Mouse (Mus musculus) activated CD4-positive, CD25-positive, alpha-beta regulatory T cell, adult 4 months (primary cell): ENCODE measurements around the gene Zfp638. TPM values are rescaled to one million over a fixed set of nuclear protein-coding genes. Genes with fewer than 3 reads are reported as not detected.
"Not testable (repeated sequence)": the region's sequence is repeated elsewhere in the genome, so short reads cannot be mapped to it uniquely, and the experiment has no call there.

Experiments
- ATAC-seq: one replicate; pipeline ENCODE4 v1.8.0; 2017
- polyA plus RNA-seq, 2 experiments: library from polyadenylated mRNA; unstranded; fragments of 100-300 nt; shearing (Covaris generic); gene quantifications; one replicate each; pipeline ENCODE4 v1.2.1; 2017

Gene Zfp638
- polyA plus RNA-seq, 2 experiments from 2014 or later, result 114 to 116 TPM

- ATAC-seq, result no peak
These were observed 143.7 kb downstream of the Zfp638 start for GRCm38 (mm10) chr6:84010303-84011225.

- not testable (repeated sequence) for ATAC-seq
These were observed 148.2 kb downstream of the Zfp638 start for GRCm38 (mm10) chr6:84014961-84015683.

GRCm38 (mm10) chr6:84016851-84017250 is 149.9 kb downstream of the Zfp638 start:
- no peak for ATAC-seq

GRCm38 (mm10) chr6:84017392-84017791 is 150.5 kb downstream of the Zfp638 start:
- ATAC-seq, result no peak

GRCm38 (mm10) chr6:84018906-84019550 is 152.1 kb downstream of the Zfp638 start:
- no peak for ATAC-seq

- no peak for ATAC-seq
These were observed 153.1 kb downstream of the Zfp638 start for GRCm38 (mm10) chr6:84020002-84020401.

GRCm38 (mm10) chr6:84021990-84022389 is 155.1 kb downstream of the Zfp638 start:
- no peak for ATAC-seq

GRCm38 (mm10) chr6:84025636-84026035 is 158.7 kb downstream of the Zfp638 start:
- ATAC-seq, result no peak

GRCm38 (mm10) chr6:84028791-84029190 is 161.9 kb downstream of the Zfp638 start:
- ATAC-seq, result no peak

GRCm38 (mm10) chr6:84029775-84030174 is 162.9 kb downstream of the Zfp638 start:
- ATAC-seq, result no peak

GRCm38 (mm10) chr6:84032516-84032915 is 165.6 kb downstream of the Zfp638 start:
- ATAC-seq, result not testable (repeated sequence)

Other genes with a start within 250 kb of the Zfp638 start
- gene Clec4f, start 210.9 kb upstream of the Zfp638 start, polyA plus RNA-seq, result not detected
- not detected for gene Cd207, start 189.3 kb upstream of the Zfp638 start, polyA plus RNA-seq
- gene Vax2, start 155.8 kb upstream of the Zfp638 start, polyA plus RNA-seq, result under 1 TPM in 1 of 2 experiments, not detected in 1; 0.45 TPM
- not detected for gene Atp6v1b1, start 124.1 kb upstream of the Zfp638 start, polyA plus RNA-seq
- not detected for gene Ankrd53, start 104.5 kb upstream of the Zfp638 start, polyA plus RNA-seq
- 10 to 100 TPM; 76.3 to 79.6 TPM for gene Tex261, start 91.3 kb upstream of the Zfp638 start, polyA plus RNA-seq
- gene Nagk, start 72.1 kb upstream of the Zfp638 start, polyA plus RNA-seq, result 10 to 100 TPM; 23.0 to 27.9 TPM
- gene Paip2b, start 35.4 kb upstream of the Zfp638 start, polyA plus RNA-seq, result 10 to 100 TPM; 17.3 to 18.2 TPM
- not detected for gene Dysf, start 141.5 kb downstream of the Zfp638 start, polyA plus RNA-seq